Mouse (Mus musculus) left cerebral cortex, adult 11 months (tissue): ENCODE results near the gene Mpped1.

Experiments used
- DNase-seq: peaks from one replicate; pipeline ENCODE4 v3.0.0; 2022; ENCODE audit warnings: low spot score

The Mpped1 gene

GRCm38 (mm10) chr15:83884291-83884690, 105.0 kb downstream of the Mpped1 start:
- no peak for DNase-seq

GRCm38 (mm10) chr15:83892871-83893270, 113.6 kb downstream of the Mpped1 start:
- DNase-seq, result no peak

GRCm38 (mm10) chr15:83894261-83894660, 115.0 kb downstream of the Mpped1 start:
- DNase-seq, result no peak

- DNase-seq, result no peak
Observed at GRCm38 (mm10) chr15:83896011-83896410, 116.7 kb downstream of the Mpped1 start.

GRCm38 (mm10) chr15:83897286-83897685, 118.0 kb downstream of the Mpped1 start:
- DNase-seq, result peak; percentile 47

GRCm38 (mm10) chr15:83906472-83906871, 127.2 kb downstream of the Mpped1 start:
- no peak for DNase-seq
